Mouse (Mus musculus) limb, embryonic 11.5 days (tissue): ENCODE results near the gene Agap1. TPM values are rescaled to one million over a fixed set of nuclear protein-coding genes. Genes with fewer than 3 reads are reported as not detected.

Experiments
- ATAC-seq: fragments of 200-750 bp; cut with Nextera tagmentation; 2 replicates; pipeline ENCODE4 v1.8.0; 2017; ENCODE audit warnings: low read depth; ENCODE audit not compliant: insufficient number of reproducible peaks, low FRiP score, low TSS enrichment
- DNase-seq: peaks from one replicate; pipeline ENCODE4 v3.0.0-alpha.2; 2015; ENCODE audit warnings: low spot score
- H3K27ac ChIP-seq: fragments of 300-500 bp; sonication (generic); replicated peaks from 2 replicates; pipeline ENCODE4 v1.5.1; 2014; ENCODE audit warnings: low read depth, mild to moderate bottlenecking, low read length
- H3K27me3 ChIP-seq: fragments of 300-500 bp; sonication (generic); 2 replicates; pipeline ENCODE4 v1.6.1; 2014; ENCODE audit warnings: mild to moderate bottlenecking, low read length, mixed read lengths; ENCODE audit not compliant: control insufficient read depth, insufficient read depth
- H3K36me3 ChIP-seq: fragments of 300-500 bp; sonication (generic); 2 replicates; pipeline ENCODE4 v1.6.1; 2014; ENCODE audit warnings: mild to moderate bottlenecking, low read length, moderate library complexity, mixed read lengths; ENCODE audit not compliant: control insufficient read depth, insufficient read depth
- H3K4me1 ChIP-seq: fragments of 300-500 bp; sonication (generic); 2 replicates; pipeline ENCODE4 v1.6.1; 2014; ENCODE audit warnings: low read length, mixed read lengths; ENCODE audit not compliant: control insufficient read depth, insufficient read depth
- H3K4me2 ChIP-seq: fragments of 300-500 bp; sonication (generic); 2 replicates; pipeline ENCODE4 v1.6.1; 2014; ENCODE audit warnings: low read depth, mild to moderate bottlenecking, moderate library complexity; ENCODE audit not compliant: severe bottlenecking
- H3K4me3 ChIP-seq: fragments of 300-500 bp; sonication (generic); 2 replicates; pipeline ENCODE4 v1.5.1; 2014; ENCODE audit warnings: low read depth, low read length
- H3K9ac ChIP-seq: fragments of 300-500 bp; sonication (generic); 2 replicates; pipeline ENCODE4 v1.6.1; 2014; ENCODE audit warnings: mild to moderate bottlenecking, low read length
- H3K9me3 ChIP-seq: fragments of 300-500 bp; sonication (generic); 2 replicates; pipeline ENCODE4 v1.6.1; 2016; ENCODE audit warnings: low read length; ENCODE audit not compliant: control insufficient read depth
- WGBS: fragments of 180-500 bp; shearing (Covaris S2); extraction: QIAGEN DNeasy Blood & Tissue Kit; methylation state at CpG from one replicate; pipeline ENCODE4 v1.1.7; 2014; 5-methylcytosine and 5-hydroxymethylcytosine counted together
- polyA plus RNA-seq: library from polyadenylated mRNA; unstranded; fragments of >200 nt; fragmentation: Nextera tagmentation; extraction: Ambion mirVana; gene quantifications from 2 replicates; pipeline ENCODE4 v1.2.1, GENCODE M21; 2014

Agap1 gene
- polyA plus RNA-seq, 1 experiment from 2014 or later: 14.0 TPM

- H3K9me3 ChIP-seq: no peaks in the 10 kb centered on the region
- no peak overlapping the region for H3K4me3 ChIP-seq
- H3K4me2 ChIP-seq: no peak overlapping the region
- 91% methylated on average over 8 of the region's 8 CpGs for WGBS
- H3K4me1 ChIP-seq: peaks cover 3% of the 10 kb centered on the region; the same call in 1 of the 2 replicates
- no peaks in the 10 kb centered on the region for H3K36me3 ChIP-seq
- H3K27me3 ChIP-seq: no peaks in the 10 kb centered on the region
- H3K9ac ChIP-seq: no peak overlapping the region
- DNase-seq: no peak
- ATAC-seq: no peak
- H3K27ac ChIP-seq: no peak overlapping the region
Observed at GRCm38 (mm10) chr1:89621952-89622351, 167.3 kb downstream of the Agap1 start.

GRCm38 (mm10) chr1:89622801-89623200 lies 168.2 kb downstream of the Agap1 start:
- no peak overlapping the region for H3K27ac ChIP-seq
- H3K4me2 ChIP-seq: no peak overlapping the region
- peaks cover 3% of the 10 kb centered on the region; the same call in 1 of the 2 replicates for H3K4me1 ChIP-seq
- DNase-seq (no peak), ATAC-seq (no peak)
- no peak overlapping the region for H3K9ac ChIP-seq
- no peaks in the 10 kb centered on the region for H3K27me3 ChIP-seq
- H3K9me3 ChIP-seq: no peaks in the 10 kb centered on the region
- no peaks in the 10 kb centered on the region for H3K36me3 ChIP-seq
- no peak overlapping the region for H3K4me3 ChIP-seq
- WGBS: 90% methylated on average over 7 of the region's 7 CpGs

DNA sequence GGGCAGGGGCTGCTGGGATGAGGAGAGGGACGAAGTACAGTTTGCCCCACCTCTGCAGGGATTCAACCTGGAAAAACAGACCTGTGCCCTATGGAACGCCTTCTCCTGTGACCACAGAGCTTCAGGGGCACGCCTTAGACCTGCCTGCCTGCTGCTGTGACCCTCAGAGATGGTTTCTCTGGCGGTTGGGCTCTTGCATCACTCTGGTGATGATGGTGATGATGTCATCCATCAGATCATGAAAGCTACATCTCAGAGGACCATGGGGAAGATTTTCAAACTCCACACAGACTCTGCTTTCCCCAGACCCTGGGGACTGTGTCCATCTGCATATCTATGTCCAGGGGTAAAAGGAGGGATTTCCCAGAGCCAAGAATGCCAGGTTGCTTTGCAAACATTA lies 170.7 kb downstream of the Agap1 start:
- Histone ChIP-seq H3K36me3 (no peaks in the 10 kb centered on the region), H3K27ac (no peak overlapping the region), H3K9me3 (no peaks in the 10 kb centered on the region), H3K9ac (no peak overlapping the region), H3K27me3 (no peaks in the 10 kb centered on the region), H3K4me1 (peaks cover 3% of the 10 kb centered on the region; the same call in 1 of the 2 replicates), H3K4me3 (no peak overlapping the region), H3K4me2 (no peak overlapping the region)
- no peak for ATAC-seq
- no peak for DNase-seq
- WGBS: 91% methylated on average over 4 of the region's 4 CpGs

DNA sequence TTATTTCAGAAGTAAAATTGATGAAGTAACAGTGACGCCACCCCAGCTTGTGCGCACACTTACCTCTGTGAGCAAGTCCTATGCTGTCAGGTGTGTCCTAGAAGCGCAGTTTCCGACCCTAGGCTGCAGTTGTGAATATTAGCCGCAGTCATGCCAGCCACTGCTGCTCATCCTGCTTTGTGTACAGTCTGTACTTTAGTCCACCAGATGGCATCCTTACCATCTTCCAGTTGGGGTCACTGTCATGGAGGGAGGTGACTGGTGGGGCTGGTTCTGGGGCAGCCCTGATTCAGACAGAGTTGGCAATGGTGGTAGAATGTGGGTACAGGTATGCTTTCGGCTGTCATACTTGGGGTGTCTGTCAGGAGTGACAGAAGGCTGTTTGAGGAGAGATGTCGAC lies 171.4 kb downstream of the Agap1 start:
- Histone ChIP-seq H3K9me3 (no peaks in the 10 kb centered on the region), H3K9ac (no peak overlapping the region), H3K4me1 (peaks cover 1% of the 10 kb centered on the region; the same call in 1 of the 2 replicates), H3K27me3 (no peaks in the 10 kb centered on the region), H3K4me3 (no peak overlapping the region), H3K4me2 (no peak overlapping the region), H3K36me3 (no peaks in the 10 kb centered on the region), H3K27ac (no peak overlapping the region)
- DNase-seq (no peak), ATAC-seq (no peak)
- WGBS: 90% methylated on average over 7 of the region's 7 CpGs

- ATAC-seq: no peak
- WGBS: 79% methylated on average over 10 of the region's 10 CpGs
- Histone ChIP-seq H3K27ac (no peak overlapping the region), H3K9ac (no peak overlapping the region), H3K4me2 (no peak overlapping the region), H3K4me3 (no peak overlapping the region), H3K9me3 (no peaks in the 10 kb centered on the region), H3K27me3 (no peaks in the 10 kb centered on the region), H3K36me3 (no peaks in the 10 kb centered on the region), H3K4me1 (no peaks in the 10 kb centered on the region)
- DNase-seq: no peak
Observed at GRCm38 (mm10) chr1:89626940-89627339, 172.3 kb downstream of the Agap1 start.

- Histone ChIP-seq H3K9ac (no peak overlapping the region), H3K36me3 (no peaks in the 10 kb centered on the region), H3K4me3 (no peak overlapping the region), H3K27me3 (no peaks in the 10 kb centered on the region), H3K4me2 (no peak overlapping the region), H3K4me1 (no peaks in the 10 kb centered on the region), H3K9me3 (no peaks in the 10 kb centered on the region), H3K27ac (no peak overlapping the region)
- DNase-seq (peak; percentile 48), ATAC-seq (no peak)
- WGBS: 70% methylated on average over 3 of the region's 3 CpGs
Observed at GRCm38 (mm10) chr1:89627650-89628049, 173.0 kb downstream of the Agap1 start.

GRCm38 (mm10) chr1:89630836-89631235 lies 176.2 kb downstream of the Agap1 start:
- ATAC-seq (no peak), DNase-seq (no peak)
- Histone ChIP-seq H3K9me3 (no peaks in the 10 kb centered on the region), H3K4me3 (no peak overlapping the region), H3K4me2 (no peak overlapping the region), H3K27me3 (no peaks in the 10 kb centered on the region), H3K9ac (no peak overlapping the region), H3K4me1 (no peaks in the 10 kb centered on the region), H3K27ac (no peak overlapping the region), H3K36me3 (no peaks in the 10 kb centered on the region; the same call in none of the 2 replicates)
- WGBS: 86% methylated on average over 4 of the region's 4 CpGs

- no peaks in the 10 kb centered on the region; the same call in none of the 2 replicates for H3K36me3 ChIP-seq
Observed at GRCm38 (mm10) chr1:89631747-89632146, 177.1 kb downstream of the Agap1 start.

GRCm38 (mm10) chr1:89634055-89634454 lies 179.4 kb downstream of the Agap1 start:
- DNase-seq: no peak
- Histone ChIP-seq H3K4me1 (no peaks in the 10 kb centered on the region), H3K9ac (no peak overlapping the region), H3K36me3 (no peaks in the 10 kb centered on the region; the same call in none of the 2 replicates), H3K4me2 (no peak overlapping the region), H3K9me3 (no peaks in the 10 kb centered on the region), H3K27me3 (no peaks in the 10 kb centered on the region), H3K27ac (no peak overlapping the region), H3K4me3 (no peak overlapping the region)
- ATAC-seq: no peak
- WGBS: 75% methylated on average over 14 of the region's 14 CpGs

More at GRCm38 (mm10) chr1:89631747-89632146, 177.1 kb downstream of the Agap1 start:
- no peak overlapping the region for H3K9ac ChIP-seq
- H3K4me1 ChIP-seq: no peaks in the 10 kb centered on the region
- DNase-seq (no peak), ATAC-seq (no peak)
- WGBS: 31% methylated on average over 1 of the region's 1 CpGs
- no peaks in the 10 kb centered on the region for H3K27me3 ChIP-seq
- no peak overlapping the region for H3K4me3 ChIP-seq
- no peak overlapping the region for H3K27ac ChIP-seq
- H3K4me2 ChIP-seq: no peak overlapping the region
- H3K9me3 ChIP-seq: no peaks in the 10 kb centered on the region
